Mouse (Mus musculus) ovary, adult 10 weeks (tissue): ENCODE data around the gene Tmem79. TPM values are rescaled to one million over a fixed set of nuclear protein-coding genes. Genes with fewer than 3 reads are reported as not detected.

ENCODE experiments used
- polyA plus RNA-seq: library from polyadenylated mRNA; stranded (reverse); fragments of 350-450 nt; fragmentation: Illumina TruSeq; extraction: RNeasy Lipid Tissue Mini Kit (QIAGEN cat#74804); gene quantifications from one replicate; pipeline ENCODE4 v1.2.3, GENCODE M21; 2014

Gene Tmem79
- polyA plus RNA-seq = not detected

GRCm38 (mm10) chr3:88336058-88337013 is at the start of gene Tmem79, which contains the start of gene Smg5:
Tmem79 (minus strand) TSS chr3:88336148.
Smg5 (plus strand) TSS chr3:88336260.

GRCm38 (mm10) chr3:88384364-88384763 is 48.4 kb upstream of the Tmem79 start, which contains the start of gene Bglap:
Bglap (minus strand) TSS chr3:88384464.

GRCm38 (mm10) chr3:88378599-88378998 is 42.7 kb upstream of the Tmem79 start, which contains the start of gene Bglap2:
Bglap2 (minus strand) TSS chr3:88378699.

GRCm38 (mm10) chr3:88372643-88373042 is 36.7 kb upstream of the Tmem79 start, which contains the start of gene Bglap3:
Bglap3 (minus strand) TSS chr3:88372743.

GRCm38 (mm10) chr3:88364337-88364736 is 28.4 kb upstream of the Tmem79 start, which contains the start of gene Paqr6:
Paqr6 (plus strand) TSS chr3:88364584.

GRCm38 (mm10) chr3:88324951-88325405 is 11.0 kb downstream of the Tmem79 start, which contains the start of gene Glmp:
Glmp (plus strand) TSS chr3:88325023.

GRCm38 (mm10) chr3:88296561-88297318 is 39.2 kb downstream of the Tmem79 start, which contains the start of the genes Tsacc and Cct3:
Tsacc (minus strand) TSS chr3:88296999.
Cct3 (plus strand) TSS chr3:88297116.

GRCm38 (mm10) chr3:88287110-88287509 is 48.8 kb downstream of the Tmem79 start, which contains the start of gene Gm38392:
Gm38392 (minus strand) TSS chr3:88287210.

Other genes with a start within 250 kb of the Tmem79 start
- gene Mef2d, start 193.8 kb downstream of the Tmem79 start, polyA plus RNA-seq = 12.0 TPM
- not detected for gene Rhbg, start 81.4 kb downstream of the Tmem79 start, polyA plus RNA-seq
- not detected for gene Gm38392, start 48.9 kb downstream of the Tmem79 start, polyA plus RNA-seq
- gene Tsacc, start 39.1 kb downstream of the Tmem79 start, polyA plus RNA-seq = 6.1 TPM
- 183 TPM for gene Cct3, start 39.0 kb downstream of the Tmem79 start, polyA plus RNA-seq
- gene Glmp, start 11.1 kb downstream of the Tmem79 start, polyA plus RNA-seq = 1.7 TPM
- gene Smg5, start 112 bp upstream of the Tmem79 start, polyA plus RNA-seq = 22.4 TPM
- gene Paqr6, start 28.4 kb upstream of the Tmem79 start, polyA plus RNA-seq = 1.00 TPM
- not detected for gene Bglap3, start 36.6 kb upstream of the Tmem79 start, polyA plus RNA-seq
- gene Bglap2, start 42.6 kb upstream of the Tmem79 start, polyA plus RNA-seq = not detected
- not detected for gene Bglap, start 48.3 kb upstream of the Tmem79 start, polyA plus RNA-seq
- gene Pmf1, start 74.2 kb upstream of the Tmem79 start, polyA plus RNA-seq = 5.2 TPM
- 11.5 TPM for gene Slc25a44, start 89.0 kb upstream of the Tmem79 start, polyA plus RNA-seq
- 4.3 TPM for gene Sema4a, start 125.0 kb upstream of the Tmem79 start, polyA plus RNA-seq
- 5.7 TPM for gene Lmna, start 173.8 kb upstream of the Tmem79 start, polyA plus RNA-seq
- 26.1 TPM for gene Mex3a, start 196.2 kb upstream of the Tmem79 start, polyA plus RNA-seq
- not detected for gene Rab25, start 212.2 kb upstream of the Tmem79 start, polyA plus RNA-seq
- gene Lamtor2, start 216.9 kb upstream of the Tmem79 start, polyA plus RNA-seq = 3.2 TPM
- gene Ubqln4, start 217.6 kb upstream of the Tmem79 start, polyA plus RNA-seq = 24.3 TPM
- 43.2 TPM for gene Ssr2, start 239.7 kb upstream of the Tmem79 start, polyA plus RNA-seq